Mouse (Mus musculus) stomach, postnatal 0 days (tissue): ENCODE results near the gene Bpifb9a.

Experiments
- CTCF ChIP-seq: IDR thresholded peaks from 2 replicates; pipeline ENCODE4 v1.5.1; 2016; ENCODE audit warnings: antibody characterized with exemption, low read depth, mild to moderate bottlenecking, moderate library complexity
- EP300 ChIP-seq: optimal IDR thresholded peaks from 2 replicates; pipeline ENCODE3; 2016; ENCODE audit warnings: antibody characterized with exemption

GRCm38 (mm10) chr2:154300496-154300895 is 42.8 kb downstream of the Bpifb9a start:
- peak; percentile 88 for TF ChIP-seq CTCF
- no peak for TF ChIP-seq EP300
